Mouse (Mus musculus) megakaryocyte, embryonic 14.5 days (primary cell): ENCODE measurements around the gene Rgp1. TPM values are rescaled to one million over a fixed set of nuclear protein-coding genes. Genes with fewer than 3 reads are reported as not detected.

ENCODE experiments used
- H3K27me3 ChIP-seq: replicated peaks from 2 replicates; pipeline ENCODE3; 2012; ENCODE audit warnings: inconsistent platforms
- H3K36me3 ChIP-seq: replicated peaks from 2 replicates; pipeline ENCODE3; 2012; ENCODE audit warnings: low read length, inconsistent platforms, mixed read lengths
- H3K4me1 ChIP-seq: 2 replicates; pipeline ENCODE4 v1.6.1; 2012; ENCODE audit warnings: inconsistent platforms
- H3K4me3 ChIP-seq: replicated peaks from 2 replicates; pipeline ENCODE3; 2012; ENCODE audit warnings: moderate library complexity, mild to moderate bottlenecking, inconsistent platforms
- H3K9me3 ChIP-seq: 2 replicates; pipeline ENCODE4 v1.6.1; 2012; ENCODE audit warnings: inconsistent platforms
- FLI1 ChIP-seq: IDR thresholded peaks from 2 replicates; pipeline ENCODE4 v1.6.1; 2012; ENCODE audit warnings: low read length, inconsistent platforms, mixed read lengths
- GATA1 ChIP-seq: IDR thresholded peaks from 3 replicates; pipeline ENCODE4 v1.6.1; 2012; ENCODE audit warnings: mixed read lengths, low read length, inconsistent platforms, borderline replicate concordance
- polyA plus RNA-seq: library from polyadenylated mRNA; stranded (reverse); fragments of >175 nt; gene quantifications from 2 replicates; pipeline ENCODE4 v1.2.3, GENCODE M21; 2012; ENCODE audit warnings: low replicate concordance; ENCODE audit not compliant: insufficient read depth

Gene Rgp1
- polyA plus RNA-seq, 1 experiment: 28.2 TPM

- TF ChIP-seq GATA1: no peak
- no peak for TF ChIP-seq FLI1
- no peaks in the 10 kb centered on the region for H3K9me3 ChIP-seq
- H3K36me3 ChIP-seq: no peaks in the 10 kb centered on the region
- H3K4me3 ChIP-seq: no peak overlapping the region
- H3K27me3 ChIP-seq: peaks cover 65% of the 10 kb centered on the region
- H3K4me1 ChIP-seq: peaks cover 19% of the 10 kb centered on the region
Observed at GRCm38 (mm10) chr4:43633296-43633695, 54.8 kb downstream of the Rgp1 start.

DNA sequence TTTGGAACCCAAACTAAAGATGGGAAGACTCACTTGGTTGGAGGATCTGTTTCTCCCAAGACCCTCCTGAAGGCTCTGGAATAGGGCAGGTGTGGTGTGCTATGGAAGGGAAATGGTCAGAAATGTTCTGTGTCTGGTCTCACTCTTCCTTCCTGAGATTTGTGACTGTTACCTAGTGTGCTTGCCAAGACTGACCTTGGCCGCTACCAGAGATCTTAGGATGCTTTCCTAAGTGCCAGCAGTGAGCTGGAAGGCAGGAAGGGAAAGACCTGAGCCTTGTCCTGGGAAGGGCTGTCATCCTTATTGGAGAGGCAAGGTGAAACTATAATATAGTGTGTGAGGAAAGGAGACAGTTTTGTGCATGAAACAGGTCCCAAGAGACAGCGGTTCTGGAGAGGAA, 55.2 kb downstream of the Rgp1 start:
- Histone ChIP-seq H3K27me3 (peaks cover 64% of the 10 kb centered on the region), H3K4me3 (no peak overlapping the region), H3K4me1 (peaks cover 19% of the 10 kb centered on the region), H3K36me3 (no peaks in the 10 kb centered on the region), H3K9me3 (no peaks in the 10 kb centered on the region)
- TF ChIP-seq GATA1 (no peak), FLI1 (no peak)

GRCm38 (mm10) chr4:43634621-43635374, 56.3 kb downstream of the Rgp1 start:
- no peak overlapping the region for H3K4me3 ChIP-seq
- TF ChIP-seq FLI1 (no peak), GATA1 (no peak)
- H3K36me3 ChIP-seq: no peaks in the 10 kb centered on the region
- no peaks in the 10 kb centered on the region for H3K9me3 ChIP-seq
- peaks cover 19% of the 10 kb centered on the region for H3K4me1 ChIP-seq
- H3K27me3 ChIP-seq: peaks cover 71% of the 10 kb centered on the region

DNA sequence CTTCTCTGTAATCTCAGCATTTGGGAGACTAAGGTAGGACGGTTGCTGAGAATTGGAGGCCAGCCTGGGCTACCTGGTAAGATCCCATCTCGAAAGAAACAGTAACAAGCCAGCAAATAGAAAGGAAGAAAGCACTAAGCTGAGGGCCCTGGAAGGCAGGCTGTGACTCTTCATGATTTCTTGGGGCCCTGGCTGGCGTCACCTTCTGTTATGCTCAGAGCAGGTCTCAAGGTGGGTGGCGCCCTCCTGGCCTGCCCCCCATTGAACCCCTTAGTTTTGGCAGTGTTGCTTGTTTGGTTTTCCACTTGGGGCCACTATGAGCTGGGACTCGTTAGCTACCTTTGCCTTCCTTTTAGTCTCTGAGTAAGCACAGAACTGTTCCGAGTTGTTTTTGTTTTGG, 58.2 kb downstream of the Rgp1 start:
- no peaks in the 10 kb centered on the region for H3K36me3 ChIP-seq
- H3K4me3 ChIP-seq: no peak overlapping the region
- peaks cover 4% of the 10 kb centered on the region for H3K4me1 ChIP-seq
- no peaks in the 10 kb centered on the region for H3K9me3 ChIP-seq
- TF ChIP-seq GATA1 (no peak), FLI1 (no peak)
- H3K27me3 ChIP-seq: peaks cover 67% of the 10 kb centered on the region

Other genes with a start within 250 kb of the Rgp1 start
- gene Rusc2, start 196.7 kb upstream of the Rgp1 start, polyA plus RNA-seq: 11.5 and 32.0 TPM in 2 replicates
- gene Fam166b, start 149.6 kb upstream of the Rgp1 start, polyA plus RNA-seq: 0.55 TPM in 1 of 2 replicates, not detected in the other
- gene Tesk1, start 136.8 kb upstream of the Rgp1 start, polyA plus RNA-seq: 28.2 and 39.0 TPM in 2 replicates
- gene Cd72, start 124.1 kb upstream of the Rgp1 start, polyA plus RNA-seq: 3.1 and 26.7 TPM in 2 replicates
- 3.9 TPM in 1 of 2 replicates, not detected in the other for gene Sit1, start 95.0 kb upstream of the Rgp1 start, polyA plus RNA-seq
- gene Ccdc107, start 85.8 kb upstream of the Rgp1 start, polyA plus RNA-seq: 74.6 and 104 TPM in 2 replicates
- 9.6 and 20.9 TPM in 2 replicates for gene Arhgef39, start 79.0 kb upstream of the Rgp1 start, polyA plus RNA-seq
- gene Car9, start 71.7 kb upstream of the Rgp1 start, polyA plus RNA-seq: 1.4 and 11.2 TPM in 2 replicates
- gene Tpm2, start 55.0 kb upstream of the Rgp1 start, polyA plus RNA-seq: 4.7 TPM in 1 of 2 replicates, not detected in the other
- 2.7 TPM in 1 of 2 replicates, not detected in the other for gene Creb3, start 16.4 kb upstream of the Rgp1 start, polyA plus RNA-seq
- 637 and 823 TPM in 2 replicates for gene Tln1, start 16.0 kb upstream of the Rgp1 start, polyA plus RNA-seq
- 9.1 and 40.1 TPM in 2 replicates for gene Gba2, start 158 bp downstream of the Rgp1 start, polyA plus RNA-seq
- gene Msmp, start 5.8 kb downstream of the Rgp1 start, polyA plus RNA-seq: not detected in 2 replicates
- not detected in 2 replicates for gene Npr2, start 53.2 kb downstream of the Rgp1 start, polyA plus RNA-seq
- gene Spag8, start 74.9 kb downstream of the Rgp1 start, polyA plus RNA-seq: not detected in 2 replicates
- gene Hint2, start 77.8 kb downstream of the Rgp1 start, polyA plus RNA-seq: 8.0 and 30.1 TPM in 2 replicates
- gene Tmem8b, start 90.3 kb downstream of the Rgp1 start, polyA plus RNA-seq: 2.8 TPM in 1 of 2 replicates, not detected in the other
- 0.29 TPM in 1 of 2 replicates, not detected in the other for gene Fam221b, start 90.4 kb downstream of the Rgp1 start, polyA plus RNA-seq
- gene Olfr70, start 122.1 kb downstream of the Rgp1 start, polyA plus RNA-seq: not detected in 2 replicates
- gene Olfr71, start 131.5 kb downstream of the Rgp1 start, polyA plus RNA-seq: not detected in 2 replicates
- gene Hrct1, start 148.5 kb downstream of the Rgp1 start, polyA plus RNA-seq: 0.12 TPM in 1 of 2 replicates, not detected in the other
- gene Spaar, start 151.3 kb downstream of the Rgp1 start, polyA plus RNA-seq: not detected in 2 replicates
- not detected in 2 replicates for gene Olfr159, start 192.3 kb downstream of the Rgp1 start, polyA plus RNA-seq
- gene Olfr156, start 245.2 kb downstream of the Rgp1 start, polyA plus RNA-seq: not detected in 2 replicates